ENCODE assay signal across 9 mouse cellular contexts in the genomic region with DNA sequence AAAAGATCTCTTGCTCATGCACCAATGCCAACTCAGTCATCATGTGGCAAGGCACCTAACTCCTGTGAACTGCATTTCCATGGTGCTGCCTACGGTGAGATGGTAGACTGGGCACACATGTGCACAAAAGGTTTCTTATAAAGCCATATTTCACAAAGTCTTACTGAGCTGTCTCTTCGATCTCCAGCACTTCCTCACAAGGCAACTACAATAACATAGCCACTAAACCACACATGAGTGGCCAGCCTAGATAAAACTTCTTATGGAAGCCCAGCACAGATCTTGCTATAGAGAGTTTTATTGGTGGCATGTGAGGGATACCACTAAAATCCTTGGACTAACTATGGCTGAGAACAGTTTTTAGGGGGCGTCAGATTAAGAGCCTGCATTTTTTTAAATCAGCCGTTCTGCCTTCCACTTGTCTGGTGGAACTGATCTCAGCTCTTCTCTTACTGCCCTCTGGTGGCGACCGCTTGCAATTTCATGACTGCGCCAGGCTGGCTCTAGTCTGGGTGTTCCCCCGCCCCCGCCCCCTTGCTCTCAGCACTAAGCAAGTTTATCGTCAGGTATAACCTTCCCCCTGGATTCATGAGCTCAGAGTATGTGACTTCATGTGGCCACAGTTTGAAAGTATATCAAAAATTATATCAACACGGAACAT.
A peak's percentile ranks its signal among the peaks of the same experiment; 100 is the strongest.
DNase-seq lines count a peak whose midpoint lies in the region; ATAC-seq and TF ChIP-seq lines count a peak whose summit lies in the region.
"Had no signal": no experiment of that assay in that cellular context is flagged by ENCODE, and none has a peak within 500 bp of the region (broad histone marks: within the 10 kb centered on the region; RNA-seq: fewer than 3 reads in every experiment).

No protein-coding gene starts in this region.

- no peaks in the 10 kb centered on the region for H3K27me3 ChIP-seq in intestine, postnatal 0 days (replicated peaks; ENCODE audit: control insufficient read depth, insufficient read depth, low read length)
- H3K27me3 ChIP-seq in intestine, embryonic 16.5 days (replicated peaks; ENCODE audit: control insufficient read depth, insufficient read depth, low read length), result no peaks in the 10 kb centered on the region
- peaks cover 14% of the 10 kb centered on the region for H3K27me3 ChIP-seq in forebrain, embryonic 10.5 days (ENCODE audit: poor library complexity, severe bottlenecking)
- no peaks in the 10 kb centered on the region for H3K27me3 ChIP-seq in splenic B cell, adult 2 months (ENCODE audit: control insufficient read depth, insufficient read depth, low read length, poor library complexity, severe bottlenecking)

- DNase-seq in brain, adult 2 months (ENCODE audit: low read depth, low spot score), result peak; percentile 90
- peak; percentile 75 for DNase-seq in forebrain, embryonic 10.5 days (ENCODE audit: extremely low spot score, low spot score)
- DNase-seq in heart, postnatal 4 days, result peak; percentile 84
- peak; percentile 70 to 82 for DNase-seq in layer of hippocampus, postnatal 36 days
- DNase-seq in splenic B cell, adult 2 months (ENCODE audit: low read depth, low spot score), result peak; percentile 59

- WGBS in intestine, postnatal 0 days, result 18% methylated on average over 11 of the region's 11 CpGs
- WGBS in intestine, embryonic 16.5 days, result 19% methylated on average over 11 of the region's 11 CpGs
- 25% methylated on average over 11 of the region's 11 CpGs for WGBS in forebrain, embryonic 10.5 days

- H3K27ac ChIP-seq in intestine, postnatal 0 days (ENCODE audit: low read depth, low read length), result no peak overlapping the region
- H3K27ac ChIP-seq in intestine, embryonic 16.5 days (ENCODE audit: low read length), result no peak overlapping the region
- no peak overlapping the region for H3K27ac ChIP-seq in forebrain, embryonic 10.5 days
- H3K27ac ChIP-seq: macrophage had no signal

- H3K4me1 ChIP-seq in intestine, postnatal 0 days (replicated peaks; ENCODE audit: control insufficient read depth, insufficient read depth, low read length), result no peaks in the 10 kb centered on the region
- H3K4me1 ChIP-seq in intestine, embryonic 16.5 days (ENCODE audit: control insufficient read depth, insufficient read depth, low read length), result no peaks in the 10 kb centered on the region
- peaks cover 26% of the 10 kb centered on the region for H3K4me1 ChIP-seq in forebrain, embryonic 10.5 days

- TF ChIP-seq CTCF in intestine, postnatal 0 days (IDR thresholded peaks at IDR 0.05; ENCODE audit: low read depth), result peak; percentile 85

- no peak for ATAC-seq in intestine, postnatal 0 days
- ATAC-seq in intestine, embryonic 16.5 days, result no peak
- peak; percentile 84 for ATAC-seq in megakaryocyte progenitor cell, adult 5-6 weeks (replicated peaks; ENCODE audit: poor library complexity)

- no peaks in the 10 kb centered on the region for H3K9me3 ChIP-seq in intestine, postnatal 0 days (ENCODE audit: control insufficient read depth)
- H3K9me3 ChIP-seq in intestine, embryonic 16.5 days (ENCODE audit: control insufficient read depth, low read length), result no peaks in the 10 kb centered on the region
- H3K9me3 ChIP-seq in forebrain, embryonic 10.5 days, result no peaks in the 10 kb centered on the region

- H3K4me2 ChIP-seq in intestine, postnatal 0 days (replicated peaks; ENCODE audit: low read depth), result no peak overlapping the region
- no peak overlapping the region for H3K4me2 ChIP-seq in intestine, embryonic 16.5 days (ENCODE audit: low read depth, low read length)

- H3K4me3 ChIP-seq in intestine, postnatal 0 days (ENCODE audit: low read depth, low read length), result no peak overlapping the region
- H3K4me3 ChIP-seq in intestine, embryonic 16.5 days (ENCODE audit: low read length), result no peak overlapping the region
- H3K4me3 ChIP-seq in forebrain, embryonic 10.5 days, result no peak overlapping the region

- H3K9ac ChIP-seq in intestine, postnatal 0 days (ENCODE audit: low read depth, low read length), result no peak overlapping the region
- H3K9ac ChIP-seq in intestine, embryonic 16.5 days (ENCODE audit: low read depth, low read length), result no peak overlapping the region

- H3K36me3 ChIP-seq in intestine, postnatal 0 days (ENCODE audit: control insufficient read depth, insufficient read depth), result no peaks in the 10 kb centered on the region
- no peaks in the 10 kb centered on the region for H3K36me3 ChIP-seq in intestine, embryonic 16.5 days (ENCODE audit: control insufficient read depth, insufficient read depth, low read length)
- no peaks in the 10 kb centered on the region for H3K36me3 ChIP-seq in forebrain, embryonic 10.5 days (replicated peaks)
- H3K36me3 ChIP-seq in splenic B cell, adult 2 months (ENCODE audit: control insufficient read depth, insufficient read depth, low read length, poor library complexity, severe bottlenecking), result no peaks in the 10 kb centered on the region
